Mouse (Mus musculus) forebrain, postnatal 0 days (tissue): ENCODE data around the gene Fam181b. TPM values are rescaled to one million over a fixed set of nuclear protein-coding genes. Genes with fewer than 3 reads are reported as not detected.

Experiments
- ATAC-seq: fragments of 200-750 bp; cut with Nextera tagmentation; 2 replicates; pipeline ENCODE4 v1.8.0; 2017; ENCODE audit warnings: mild to moderate bottlenecking, moderate library complexity
- DNase-seq: peaks from one replicate; pipeline ENCODE4 v3.0.0-alpha.2; 2015
- H3K27ac ChIP-seq: fragments of 300-500 bp; sonication (generic); 2 replicates; pipeline ENCODE4 v1.5.1; 2014; ENCODE audit warnings: low read depth, mild to moderate bottlenecking, antibody characterized with exemption, low read length, moderate library complexity, mixed read lengths
- H3K27me3 ChIP-seq: fragments of 300-500 bp; sonication (generic); 2 replicates; pipeline ENCODE4 v1.6.1; 2014; ENCODE audit warnings: mild to moderate bottlenecking, low read length, mixed read lengths; ENCODE audit not compliant: insufficient read depth
- H3K36me3 ChIP-seq: fragments of 300-500 bp; sonication (generic); 2 replicates; pipeline ENCODE4 v1.6.1; 2014; ENCODE audit warnings: mild to moderate bottlenecking, moderate library complexity; ENCODE audit not compliant: insufficient read depth
- H3K4me1 ChIP-seq: fragments of 300-500 bp; sonication (generic); 2 replicates; pipeline ENCODE4 v1.6.1; 2014; ENCODE audit warnings: antibody characterized with exemption; ENCODE audit not compliant: insufficient read depth
- H3K4me2 ChIP-seq: fragments of 300-500 bp; sonication (generic); 2 replicates; pipeline ENCODE4 v1.6.1; 2014; ENCODE audit warnings: low read depth, mild to moderate bottlenecking, moderate library complexity
- H3K4me3 ChIP-seq: fragments of 300-500 bp; sonication (generic); 2 replicates; pipeline ENCODE4 v1.5.1; 2014; ENCODE audit warnings: low read depth, low read length, mixed read lengths
- H3K9ac ChIP-seq: fragments of 300-500 bp; sonication (generic); 2 replicates; pipeline ENCODE4 v1.6.1; 2014; ENCODE audit warnings: mild to moderate bottlenecking
- H3K9me3 ChIP-seq: fragments of 300-500 bp; sonication (generic); 2 replicates; pipeline ENCODE4 v1.6.1; 2016; ENCODE audit warnings: low read length
- CTCF ChIP-seq: sonication (generic); IDR thresholded peaks from 2 replicates; pipeline ENCODE4 v1.5.1; 2016; ENCODE audit warnings: antibody characterized with exemption, control low read depth, low read depth
- whole genome bisulfite sequencing: fragments of 180-500 bp; shearing (Covaris S2); extraction: QIAGEN DNeasy Blood & Tissue Kit; methylation state at CpG from one replicate; pipeline ENCODE4 v1.1.7; 2014; 5-methylcytosine and 5-hydroxymethylcytosine counted together
- polyA plus RNA-seq: library from polyadenylated mRNA; unstranded; fragments of >200 nt; fragmentation: Nextera tagmentation; extraction: Ambion mirVana; gene quantifications from 2 replicates; pipeline ENCODE4 v1.2.1, GENCODE M21; 2015
- total RNA-seq: library from RNA; depleted of rRNA; stranded (reverse); fragments of >200 nt; gene quantifications from 2 replicates; pipeline ENCODE4 v1.2.3, GENCODE M21; 2014; rRNA removed

Fam181b gene
- total RNA-seq, result 40.0 and 42.6 TPM in 2 replicates
- polyA plus RNA-seq, result 37.2 and 37.5 TPM in 2 replicates

- no peaks in the 10 kb centered on the region for H3K9me3 ChIP-seq
- H3K27me3 ChIP-seq, result no peaks in the 10 kb centered on the region
- peak within 1 kb of the TSS; percentile 81 for H3K9ac ChIP-seq
- peak within 1 kb of the TSS; percentile 80 for H3K4me2 ChIP-seq
- peak; percentile 62 for TF ChIP-seq CTCF
- H3K36me3 ChIP-seq, result no peaks in the 10 kb centered on the region
- peak within 1 kb of the TSS; percentile 81 for H3K27ac ChIP-seq
- WGBS, result 2% methylated on average over 90 of the region's 96 CpGs
- 0 out of 2 replicates have a peak, but pooled peaks cover 3% of the 10 kb centered on the region for H3K4me1 ChIP-seq
- DNase-seq (peak; percentile 88), ATAC-seq (peak; percentile 97)
- peak within 1 kb of the TSS; percentile 78 for H3K4me3 ChIP-seq
These were observed at the start of gene Fam181b for GRCm38 (mm10) chr7:93079785-93080730. TSS of gene Fam181b (plus strand) at chr7:93079865.

- peak; percentile 47 for DNase-seq
- H3K4me1 ChIP-seq, result no peaks in the 10 kb centered on the region
- no peak overlapping the region for H3K27ac ChIP-seq
- H3K27me3 ChIP-seq, result no peaks in the 10 kb centered on the region
- H3K36me3 ChIP-seq, result no peaks in the 10 kb centered on the region
- H3K9ac ChIP-seq, result no peak overlapping the region
- H3K4me3 ChIP-seq, result no peak overlapping the region
- peak; percentile 73 for ATAC-seq
- TF ChIP-seq CTCF, result no peak
- H3K4me2 ChIP-seq, result no peak overlapping the region
- WGBS, result 14% methylated on average over 5 of the region's 5 CpGs
- H3K9me3 ChIP-seq, result no peaks in the 10 kb centered on the region
These were observed 41.7 kb upstream of the Fam181b start for GRCm38 (mm10) chr7:93037763-93038471.

GRCm38 (mm10) chr7:93038472-93038828 is 41.2 kb upstream of the Fam181b start:
- H3K4me2 ChIP-seq, result no peak overlapping the region
- no peaks in the 10 kb centered on the region for H3K9me3 ChIP-seq
- 29% methylated on average over 1 of the region's 1 CpGs for WGBS
- H3K4me1 ChIP-seq, result no peaks in the 10 kb centered on the region
- TF ChIP-seq CTCF, result no peak
- DNase-seq (no peak), ATAC-seq (no peak)
- H3K36me3 ChIP-seq, result no peaks in the 10 kb centered on the region
- no peak overlapping the region for H3K27ac ChIP-seq
- H3K9ac ChIP-seq, result no peak overlapping the region
- H3K4me3 ChIP-seq, result no peak overlapping the region
- no peaks in the 10 kb centered on the region for H3K27me3 ChIP-seq

GRCm38 (mm10) chr7:93039542-93039941 is 40.1 kb upstream of the Fam181b start:
- Histone ChIP-seq H3K27me3 (no peaks in the 10 kb centered on the region), H3K4me2 (no peak overlapping the region), H3K9ac (no peak overlapping the region), H3K9me3 (no peaks in the 10 kb centered on the region), H3K36me3 (no peaks in the 10 kb centered on the region), H3K4me3 (no peak overlapping the region), H3K27ac (no peak overlapping the region), H3K4me1 (no peaks in the 10 kb centered on the region)
- no peak for TF ChIP-seq CTCF
- 90% methylated on average over 3 of the region's 3 CpGs for WGBS
- no peak for ATAC-seq
- no peak for DNase-seq

- Histone ChIP-seq H3K4me2 (no peak overlapping the region), H3K27me3 (no peaks in the 10 kb centered on the region), H3K4me1 (no peaks in the 10 kb centered on the region), H3K27ac (no peak overlapping the region), H3K9ac (no peak overlapping the region), H3K36me3 (no peaks in the 10 kb centered on the region), H3K4me3 (no peak overlapping the region), H3K9me3 (no peaks in the 10 kb centered on the region)
- ATAC-seq, result peak; percentile 42; the same call in 1 of the 2 replicates
- peak; percentile 1 for DNase-seq
- TF ChIP-seq CTCF, result no peak
- WGBS, result 52% methylated on average over 3 of the region's 3 CpGs
These were observed 35.3 kb upstream of the Fam181b start for GRCm38 (mm10) chr7:93044359-93044758.

- DNase-seq (no peak), ATAC-seq (peak; percentile 29; the same call in 1 of the 2 replicates)
- Histone ChIP-seq H3K27ac (no peak overlapping the region), H3K4me2 (no peak overlapping the region), H3K27me3 (no peaks in the 10 kb centered on the region), H3K36me3 (no peaks in the 10 kb centered on the region), H3K9me3 (no peaks in the 10 kb centered on the region), H3K9ac (no peak overlapping the region), H3K4me3 (no peak overlapping the region), H3K4me1 (no peaks in the 10 kb centered on the region)
- TF ChIP-seq CTCF, result no peak
- 84% methylated on average over 1 of the region's 1 CpGs for WGBS
These were observed 34.9 kb upstream of the Fam181b start for GRCm38 (mm10) chr7:93044788-93045187.

GRCm38 (mm10) chr7:93060831-93061230 is 18.8 kb upstream of the Fam181b start:
- H3K27ac ChIP-seq, result no peak overlapping the region
- no peaks in the 10 kb centered on the region for H3K27me3 ChIP-seq
- no peaks in the 10 kb centered on the region for H3K4me1 ChIP-seq
- H3K9me3 ChIP-seq, result no peaks in the 10 kb centered on the region
- no peak overlapping the region for H3K9ac ChIP-seq
- no peaks in the 10 kb centered on the region for H3K36me3 ChIP-seq
- TF ChIP-seq CTCF, result no peak
- ATAC-seq, result no peak
- H3K4me2 ChIP-seq, result no peak overlapping the region
- DNase-seq, result no peak
- no peak overlapping the region for H3K4me3 ChIP-seq
